Mouse (Mus musculus): Measurements from ENCODE around the gene Ankrd42. TPM values are rescaled to one million over a fixed set of nuclear protein-coding genes. Genes with fewer than 3 reads are reported as not detected.

Gene Ankrd42
- 6.5 and 8.6 TPM in 2 replicates for polyA plus RNA-seq (2015; fragmentation: Nextera tagmentation; extraction: Ambion mirVana)

DNA sequence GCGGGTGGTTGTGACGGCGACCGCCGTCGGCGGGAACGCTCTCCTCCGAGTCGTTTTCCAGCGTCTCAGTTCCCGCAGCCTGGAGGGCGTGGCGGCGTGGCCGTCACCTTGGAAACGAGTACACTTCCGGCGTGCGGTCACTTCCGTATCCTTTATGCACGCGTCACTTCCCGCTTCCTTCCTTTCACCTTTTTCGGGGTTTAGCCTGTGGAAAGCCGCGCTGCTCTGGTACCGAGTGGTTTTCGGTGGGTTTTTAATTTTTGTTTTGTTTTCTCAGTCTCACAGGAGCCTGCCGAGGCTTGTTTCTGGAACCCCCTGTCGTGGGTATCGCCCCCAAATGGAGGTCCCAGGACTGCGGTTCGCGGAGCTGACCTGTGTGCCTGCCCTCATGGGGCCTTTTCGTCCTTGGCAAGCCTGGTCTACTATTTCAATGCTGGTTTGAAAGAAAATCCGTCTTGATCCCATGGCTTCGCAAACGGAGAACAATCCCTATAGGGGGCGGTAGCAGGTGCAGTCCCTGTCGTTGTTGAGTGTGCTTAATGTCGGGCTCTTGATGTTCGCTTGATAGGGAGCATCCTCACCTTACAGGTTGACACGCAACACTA is at the start of gene Ankrd42:
Gene Ankrd42 (minus strand): TSS at position 122 of the 605 bp plus-strand sequence.
- H3K36me3 ChIP-seq (ENCODE audit: insufficient read depth, low read length): no peaks in the 10 kb centered on the region
- H3K9ac ChIP-seq (replicated peaks; ENCODE audit: low read depth): peak within 1 kb of the TSS; percentile 65
- H3K27ac ChIP-seq (ENCODE audit: low read length): peak within 1 kb of the TSS; percentile 63
- H3K27me3 ChIP-seq (replicated peaks; ENCODE audit: insufficient read depth, low read length): no peaks in the 10 kb centered on the region
- H3K9me3 ChIP-seq (ENCODE audit: low read length): no peaks in the 10 kb centered on the region
- peak within 1 kb of the TSS; percentile 95 for H3K4me2 ChIP-seq (replicated peaks; ENCODE audit: low read depth, low read length)
- TF ChIP-seq CTCF (IDR thresholded peaks at IDR 0.05) (peak; percentile 48), EP300 (IDR thresholded peaks at IDR 0.05) (no peak)
- peaks cover 8% of the 10 kb centered on the region; the same call in 1 of the 2 replicates for H3K4me1 ChIP-seq (ENCODE audit: insufficient read depth, low read depth, low read length)
- under 1% methylated on average over 43 of the region's 44 CpGs for WGBS
- H3K4me3 ChIP-seq (ENCODE audit: low read depth, low read length): peak within 1 kb of the TSS; percentile 55
- ATAC-seq (peak; percentile 99), DNase-seq (ENCODE audit: low spot score) (peak; percentile 97)

DNA sequence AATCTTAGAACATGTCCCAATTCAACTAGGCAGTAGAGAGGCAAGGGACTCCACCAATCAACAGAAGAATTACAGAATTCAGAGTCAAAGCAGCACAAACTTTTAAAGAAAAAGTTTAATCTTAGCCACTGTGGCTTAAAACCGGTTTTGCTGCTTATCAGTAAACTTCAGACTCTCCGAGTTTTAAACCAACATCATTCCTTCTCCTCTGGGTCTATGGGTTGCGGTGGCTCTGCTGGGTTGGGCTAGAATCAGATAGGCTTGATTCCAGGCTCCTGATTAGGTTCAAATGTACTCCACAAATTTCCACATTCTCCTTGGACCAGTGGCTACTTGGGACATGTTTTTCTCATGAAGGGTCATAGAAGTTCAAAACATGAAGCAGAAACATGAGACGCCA is 40.4 kb upstream of the Ankrd42 start:
- no peak overlapping the region for H3K4me3 ChIP-seq (ENCODE audit: low read depth, low read length)
- no peaks in the 10 kb centered on the region for H3K9me3 ChIP-seq (ENCODE audit: low read length)
- H3K4me2 ChIP-seq (replicated peaks; ENCODE audit: low read depth, low read length): no peak overlapping the region
- ATAC-seq (no peak), DNase-seq (ENCODE audit: low spot score) (peak; percentile 28)
- no peak for TF ChIP-seq EP300 (IDR thresholded peaks at IDR 0.05)
- TF ChIP-seq CTCF (IDR thresholded peaks at IDR 0.05): no peak
- H3K27ac ChIP-seq (ENCODE audit: low read length): no peak overlapping the region
- no peaks in the 10 kb centered on the region for H3K36me3 ChIP-seq (ENCODE audit: insufficient read depth, low read length)
- H3K9ac ChIP-seq (replicated peaks; ENCODE audit: low read depth): no peak overlapping the region
- H3K4me1 ChIP-seq (ENCODE audit: insufficient read depth, low read depth, low read length): no peaks in the 10 kb centered on the region
- no peaks in the 10 kb centered on the region for H3K27me3 ChIP-seq (replicated peaks; ENCODE audit: insufficient read depth, low read length)
- WGBS: 39% methylated on average over 4 of the region's 4 CpGs

DNA sequence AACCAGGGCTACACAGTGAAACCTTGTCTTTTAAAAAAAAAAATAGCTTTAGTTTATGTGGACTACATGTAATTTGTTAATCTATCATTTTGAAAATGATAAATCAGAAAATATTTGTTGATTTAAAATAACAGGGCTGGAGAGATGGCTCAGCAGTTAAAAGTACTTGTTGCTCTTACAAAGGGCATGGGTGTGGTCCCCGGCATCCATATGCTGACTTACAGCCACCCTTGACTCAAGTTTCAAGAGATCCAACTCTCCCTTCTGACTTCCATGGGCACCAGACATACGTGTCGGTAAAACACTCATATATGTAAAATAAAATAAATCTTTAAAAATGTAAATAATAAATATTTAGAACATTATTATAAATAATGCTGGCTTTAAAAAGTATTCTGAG is 38.2 kb upstream of the Ankrd42 start:
- Histone ChIP-seq H3K4me2 (replicated peaks; ENCODE audit: low read depth, low read length) (no peak overlapping the region), H3K36me3 (ENCODE audit: insufficient read depth, low read length) (no peaks in the 10 kb centered on the region), H3K9ac (replicated peaks; ENCODE audit: low read depth) (no peak overlapping the region), H3K9me3 (ENCODE audit: low read length) (no peaks in the 10 kb centered on the region), H3K27me3 (replicated peaks; ENCODE audit: insufficient read depth, low read length) (no peaks in the 10 kb centered on the region), H3K4me1 (ENCODE audit: insufficient read depth, low read depth, low read length) (0 out of 2 replicates have a peak, but pooled peaks cover 3% of the 10 kb centered on the region), H3K4me3 (ENCODE audit: low read depth, low read length) (no peak overlapping the region), H3K27ac (ENCODE audit: low read length) (no peak overlapping the region)
- 72% methylated on average over 3 of the region's 3 CpGs for WGBS
- no peak for TF ChIP-seq CTCF (IDR thresholded peaks at IDR 0.05)
- no peak for TF ChIP-seq EP300 (IDR thresholded peaks at IDR 0.05)
- DNase-seq (ENCODE audit: low spot score) (no peak), ATAC-seq (no peak)

DNA sequence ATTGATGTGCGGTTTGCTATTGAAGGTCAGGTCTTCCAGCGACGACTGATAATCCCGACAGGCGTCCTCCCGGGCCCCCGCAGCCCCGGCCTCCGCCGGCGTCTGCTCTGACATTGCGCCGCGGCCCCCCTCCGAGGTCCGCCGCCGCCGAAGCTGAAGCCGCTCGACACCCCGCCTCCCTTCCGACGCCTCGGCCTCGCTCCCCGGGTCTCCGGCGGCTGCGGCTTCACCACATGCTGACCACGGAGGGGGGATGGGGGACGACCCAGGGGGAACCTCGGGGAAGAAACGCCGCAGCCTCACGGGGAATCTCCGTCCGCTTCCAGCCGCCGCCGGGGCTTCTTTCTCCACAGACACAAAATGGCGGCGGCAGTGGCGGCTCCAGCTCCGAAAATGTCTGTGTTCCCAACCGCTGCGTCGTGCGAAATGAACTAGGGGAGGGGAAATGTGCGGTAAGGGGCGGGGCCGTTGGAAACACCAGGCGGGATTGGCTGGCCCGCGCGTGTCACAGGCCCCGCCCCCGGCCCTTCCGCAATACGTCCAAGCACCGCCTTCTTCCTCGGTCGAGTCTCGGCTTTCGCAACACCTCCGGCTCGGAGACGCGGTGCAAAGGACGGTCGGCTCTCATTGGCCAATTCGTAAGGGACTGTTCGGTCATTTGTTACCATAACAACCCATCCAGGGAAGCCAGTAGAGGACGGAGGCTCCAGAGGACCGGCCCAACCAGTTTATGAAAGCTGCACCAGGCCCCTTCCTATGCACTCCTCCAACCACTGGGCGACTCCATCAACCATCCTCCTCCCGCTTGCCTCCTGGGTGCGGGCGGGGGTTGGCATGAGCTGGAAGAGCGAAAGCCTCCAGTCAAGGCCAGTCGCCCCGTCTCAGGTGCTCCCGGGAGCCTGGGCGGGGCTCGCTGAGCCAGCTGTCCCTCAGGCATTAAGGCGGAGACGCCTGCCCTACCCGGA is 32.8 kb upstream of the Ankrd42 start, which contains the start of gene Pcf11:
Gene Pcf11 (minus strand): TSS at position 428 of the 965 bp plus-strand sequence.
- H3K4me3 ChIP-seq (ENCODE audit: low read depth, low read length): peak within 1 kb of the TSS; percentile 100
- TF ChIP-seq CTCF (IDR thresholded peaks at IDR 0.05) (peak; percentile 45), EP300 (IDR thresholded peaks at IDR 0.05) (no peak; the same call in 1 of the 2 replicates)
- peak; percentile 100 for DNase-seq (ENCODE audit: low spot score)
- under 1% methylated on average over 85 of the region's 88 CpGs for WGBS
- H3K4me1 ChIP-seq (ENCODE audit: insufficient read depth, low read depth, low read length): peaks cover 14% of the 10 kb centered on the region; the same call in 1 of the 2 replicates
- H3K4me2 ChIP-seq (replicated peaks; ENCODE audit: low read depth, low read length): peak within 1 kb of the TSS; percentile 66
- no peaks in the 10 kb centered on the region for H3K27me3 ChIP-seq (replicated peaks; ENCODE audit: insufficient read depth, low read length)
- H3K9me3 ChIP-seq (ENCODE audit: low read length): no peaks in the 10 kb centered on the region
- no peaks in the 10 kb centered on the region for H3K36me3 ChIP-seq (ENCODE audit: insufficient read depth, low read length)
- peak within 1 kb of the TSS; percentile 99 for H3K27ac ChIP-seq (ENCODE audit: low read length)
- ATAC-seq: peak; percentile 97
- H3K9ac ChIP-seq (replicated peaks; ENCODE audit: low read depth): peak within 1 kb of the TSS; percentile 100

DNA sequence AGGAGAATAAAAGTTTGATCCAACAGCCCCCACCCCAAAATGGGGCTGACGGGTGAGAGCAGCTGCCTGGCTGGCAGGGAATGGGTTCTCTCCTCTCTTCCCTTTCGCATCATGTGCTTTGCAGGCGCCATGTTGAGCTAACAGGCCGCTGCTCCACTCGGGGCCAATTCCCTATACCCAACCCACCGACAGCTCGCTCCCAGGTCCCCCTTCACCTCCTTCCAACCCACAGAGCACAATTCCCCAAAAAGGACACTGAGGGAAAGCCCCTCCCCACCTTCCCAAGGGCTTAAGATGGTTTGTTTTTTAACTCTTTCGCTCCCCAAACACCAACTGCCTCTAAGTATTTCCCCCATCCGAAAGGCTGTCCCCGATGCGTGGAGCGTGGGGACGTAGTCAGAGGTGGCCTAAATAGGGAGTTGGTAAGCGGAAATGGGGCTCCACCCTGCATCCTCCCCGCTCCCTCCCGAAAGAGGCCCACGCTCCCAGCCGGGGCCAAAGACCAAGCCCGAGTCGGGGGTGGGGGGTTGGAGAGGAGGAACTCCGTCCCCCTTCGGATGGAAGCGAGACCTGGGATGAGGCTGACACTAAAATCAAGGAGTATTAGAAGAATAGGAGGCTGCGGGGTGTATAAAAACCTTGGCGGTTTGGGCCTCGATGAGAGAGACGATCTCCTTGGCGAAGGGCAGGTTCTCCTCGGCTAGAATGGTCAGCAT is 32.0 kb upstream of the Ankrd42 start:
- no peaks in the 10 kb centered on the region for H3K9me3 ChIP-seq (ENCODE audit: low read length)
- ATAC-seq (no peak), DNase-seq (ENCODE audit: low spot score) (peak; percentile 73)
- WGBS: 0% methylated on average over 29 of the region's 29 CpGs
- no peaks in the 10 kb centered on the region for H3K27me3 ChIP-seq (replicated peaks; ENCODE audit: insufficient read depth, low read length)
- H3K9ac ChIP-seq (replicated peaks; ENCODE audit: low read depth): peak overlapping the region; percentile 100
- H3K36me3 ChIP-seq (ENCODE audit: insufficient read depth, low read length): no peaks in the 10 kb centered on the region
- peaks cover 14% of the 10 kb centered on the region; the same call in 1 of the 2 replicates for H3K4me1 ChIP-seq (ENCODE audit: insufficient read depth, low read depth, low read length)
- H3K27ac ChIP-seq (ENCODE audit: low read length): peak overlapping the region; percentile 99
- H3K4me3 ChIP-seq (ENCODE audit: low read depth, low read length): peak overlapping the region; percentile 100
- peak overlapping the region; percentile 66 for H3K4me2 ChIP-seq (replicated peaks; ENCODE audit: low read depth, low read length)
- no peak for TF ChIP-seq EP300 (IDR thresholded peaks at IDR 0.05)
- TF ChIP-seq CTCF (IDR thresholded peaks at IDR 0.05): no peak

Data from lung, postnatal 0 days (tissue).